Mouse (Mus musculus) embryonic stem cell, embryonic (primary cell): ENCODE measurements around the gene Dnaaf5.

Experiments
- CTCF ChIA-PET, 4 experiments: fragments of 300-600 bp in 2 of 4; fragments of 350-600 bp in 2 of 4; sonication (Branson Sonifier 250); formaldehyde crosslinking; loops; one replicate each; lab custom pipeline; 2022; ENCODE audit warnings: inconsistent platforms in 2 of 4; lab: Charles Lee
- POLR2A ChIA-PET, 4 experiments: fragments of 300-600 bp in 2 of 4; fragments of 350-600 bp in 2 of 4; sonication (Branson Sonifier 250); formaldehyde crosslinking; loops; one replicate each; lab custom pipeline; 2022; ENCODE audit warnings: antibody characterized with exemption in 4 of 4, inconsistent platforms in 1 of 4; lab: Charles Lee

The Dnaaf5 gene

GRCm38 (mm10) chr5:139200770-139201569 is 50.9 kb downstream of the Dnaaf5 start:
- CTCF ChIA-PET = interaction anchor here in 1 of 4 experiments (0.9 to 1.4 kb wide), 3 partner anchors 9 to 344 kb away, joined by 3 to 5 read pairs (median 4); no protein-coding TSS in a partner anchor
- POLR2A ChIA-PET = interaction anchor here (0.6 to 3.6 kb wide), 52 partner anchors 8 to 1040 kb away, joined by 3 to 49 read pairs (median 4); partner anchors contain the start of genes Get4 (in 3 of the 4), Pdgfa (in 2 of the 4), Prkar1b (in 2 of the 4) and Cops6 (in 1 of the 4)

GRCm38 (mm10) chr5:139202127-139202526 is 52.1 kb downstream of the Dnaaf5 start:
- ChIA-PET POLR2A (interaction anchor here in 3 of 4 experiments (0.7 to 3.6 kb wide), 8 partner anchors 12 to 446 kb away, joined by 3 to 49 read pairs (median 4); partner anchors contain the start of genes Get4 (in 1 of the 3) and Pdgfa (in 1 of the 3)), CTCF (no interaction called here)

GRCm38 (mm10) chr5:139203312-139203711 is 53.3 kb downstream of the Dnaaf5 start:
- ChIA-PET CTCF (no interaction called here), POLR2A (interaction anchor here in 1 of 4 experiments (3.6 kb wide), 1 partner anchor 49 kb away, joined by 49 read pairs; the partner anchor contains the start of gene Get4)

- CTCF ChIA-PET = no interaction called here
- POLR2A ChIA-PET = interaction anchor here in 2 of 4 experiments (0.6 to 1.7 kb wide), 3 partner anchors 9 to 315 kb away, joined by 3 to 6 read pairs (median 3); no protein-coding TSS in a partner anchor
These were observed 56.1 kb downstream of the Dnaaf5 start for GRCm38 (mm10) chr5:139206081-139206480.

- ChIA-PET POLR2A (interaction anchor here in 2 of 4 experiments (0.6 to 1.7 kb wide), 3 partner anchors 9 to 315 kb away, joined by 3 to 6 read pairs (median 3); no protein-coding TSS in a partner anchor), CTCF (no interaction called here)
These were observed 56.5 kb downstream of the Dnaaf5 start for GRCm38 (mm10) chr5:139206525-139206924.

GRCm38 (mm10) chr5:139208183-139208582 is 58.2 kb downstream of the Dnaaf5 start:
- ChIA-PET POLR2A (interaction anchor here in 3 of 4 experiments (0.6 to 3.3 kb wide), 5 partner anchors 10 to 255 kb away, joined by 3 to 12 read pairs (median 4); partner anchors contain the start of gene Get4 (in 2 of the 3)), CTCF (no interaction called here)

- POLR2A ChIA-PET = interaction anchor here in 3 of 4 experiments (0.6 to 3.3 kb wide), 13 partner anchors 8 to 254 kb away, joined by 3 to 12 read pairs (median 3); partner anchors contain the start of genes Get4 (in 2 of the 3) and Sun1 (in 2 of the 3)
- CTCF ChIA-PET = interaction anchor here in 1 of 4 experiments (0.6 kb wide), 1 partner anchor 118 kb away, joined by 3 read pairs; no protein-coding TSS in a partner anchor
These were observed 59.1 kb downstream of the Dnaaf5 start for GRCm38 (mm10) chr5:139208871-139209684.

GRCm38 (mm10) chr5:139209685-139210026 is 59.6 kb downstream of the Dnaaf5 start:
- POLR2A ChIA-PET = interaction anchor here in 2 of 4 experiments (0.7 to 3.3 kb wide), 9 partner anchors 9 to 92 kb away, joined by 3 to 9 read pairs (median 4); partner anchors contain the start of genes Get4 (in 1 of the 2) and Sun1 (in 1 of the 2)
- CTCF ChIA-PET = interaction anchor here in 2 of 4 experiments (0.6 to 1.4 kb wide), 4 partner anchors 9 to 1248 kb away, joined by 3 to 5 read pairs (median 4); partner anchors contain the start of gene Sun1 (in 1 of the 2)

- CTCF ChIA-PET = no interaction called here
- POLR2A ChIA-PET = interaction anchor here in 2 of 4 experiments (0.5 to 2.0 kb wide), 2 partner anchors 40 to 458 kb away, joined by 3 to 7 read pairs; partner anchors contain the start of gene Get4 (in 1 of the 2)
These were observed 61.8 kb downstream of the Dnaaf5 start for GRCm38 (mm10) chr5:139211737-139212385.

GRCm38 (mm10) chr5:139214298-139214697 is 64.3 kb downstream of the Dnaaf5 start:
- POLR2A ChIA-PET = interaction anchor here in 3 of 4 experiments (0.6 to 2.4 kb wide), 8 partner anchors 9 to 91 kb away, joined by 3 to 11 read pairs (median 5); partner anchors contain the start of gene Sun1 (in 1 of the 3)
- CTCF ChIA-PET = interaction anchor here in 1 of 4 experiments (0.6 kb wide), 1 partner anchor 15 kb away, joined by 3 read pairs; no protein-coding TSS in a partner anchor

GRCm38 (mm10) chr5:139215184-139215583 is 65.2 kb downstream of the Dnaaf5 start:
- CTCF ChIA-PET = no interaction called here

GRCm38 (mm10) chr5:139216121-139216520 is 66.1 kb downstream of the Dnaaf5 start:
- POLR2A ChIA-PET = interaction anchor here in 2 of 4 experiments (1.0 to 1.2 kb wide), 2 partner anchors 10 to 15 kb away, joined by 3 to 5 read pairs; partner anchors contain the start of gene Sun1 (in 1 of the 2)
- CTCF ChIA-PET = no interaction called here

More at GRCm38 (mm10) chr5:139215184-139215583, 65.2 kb downstream of the Dnaaf5 start:
- POLR2A ChIA-PET = interaction anchor here in 2 of 4 experiments (1.2 to 2.4 kb wide), 6 partner anchors 11 to 24 kb away, joined by 3 to 11 read pairs (median 5); partner anchors contain the start of gene Sun1 (in 1 of the 2)

- ChIA-PET CTCF (interaction anchor here in 1 of 4 experiments (0.5 kb wide), 1 partner anchor 110 kb away, joined by 4 read pairs; no protein-coding TSS in a partner anchor), POLR2A (interaction anchor here in 2 of 4 experiments (1.0 kb wide), 3 partner anchors 9 to 37 kb away, joined by 3 read pairs; partner anchors contain the start of gene Sun1 (in 1 of the 2))
These were observed 66.8 kb downstream of the Dnaaf5 start for GRCm38 (mm10) chr5:139216774-139217173.

GRCm38 (mm10) chr5:139220006-139220515 is 70.0 kb downstream of the Dnaaf5 start:
- POLR2A ChIA-PET = interaction anchor here in 1 of 4 experiments (0.6 kb wide), 1 partner anchor 226 kb away, joined by 3 read pairs; no protein-coding TSS in a partner anchor
- CTCF ChIA-PET = no interaction called here

GRCm38 (mm10) chr5:139220610-139221009 is 70.6 kb downstream of the Dnaaf5 start:
- CTCF ChIA-PET = interaction anchor here in 1 of 4 experiments (0.6 kb wide), 1 partner anchor 18 kb away, joined by 3 read pairs; no protein-coding TSS in a partner anchor
- POLR2A ChIA-PET = interaction anchor here in 2 of 4 experiments (0.5 to 1.1 kb wide), 2 partner anchors 34 to 1460 kb away, joined by 3 to 5 read pairs; no protein-coding TSS in a partner anchor

GRCm38 (mm10) chr5:139223331-139223730 is 73.3 kb downstream of the Dnaaf5 start:
- ChIA-PET POLR2A (interaction anchor here in 2 of 4 experiments (1.0 to 2.7 kb wide), 6 partner anchors 10 to 29 kb away, joined by 3 to 8 read pairs (median 4); partner anchors contain the start of genes Get4 (in 1 of the 2) and Sun1 (in 1 of the 2)), CTCF (interaction anchor here in 1 of 4 experiments (0.5 kb wide), 1 partner anchor 34 kb away, joined by 3 read pairs; no protein-coding TSS in a partner anchor)
